Mouse (Mus musculus): ENCODE data around the gene Tssk2. TPM values are rescaled to one million over a fixed set of nuclear protein-coding genes. Genes with fewer than 3 reads are reported as not detected.

The Tssk2 gene
- total RNA-seq (2021) = not detected
- long read RNA-seq, experiment 1 = 0 reads
- long read RNA-seq, experiment 2 = 0 reads

DNA sequence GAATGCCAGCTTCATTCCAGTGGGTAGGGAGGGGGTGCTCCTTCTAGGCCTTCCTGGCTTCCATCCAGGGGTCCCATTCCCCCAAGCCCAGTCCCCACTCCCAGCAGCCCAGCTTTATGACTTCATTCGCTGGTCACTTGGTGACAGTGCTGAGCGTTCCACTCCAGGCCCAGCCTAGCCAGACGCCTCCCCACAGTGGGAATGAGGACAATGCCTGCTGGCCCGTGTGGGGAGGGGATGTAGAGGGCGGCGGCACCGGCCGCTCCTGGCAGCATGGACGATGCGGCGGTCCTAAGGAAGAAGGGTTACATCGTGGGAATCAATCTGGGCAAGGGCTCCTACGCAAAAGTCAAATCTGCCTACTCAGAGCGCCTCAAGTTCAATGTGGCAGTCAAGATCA lies at the start of gene Tssk2, which contains the start of gene Dgcr2:
Gene Tssk2 (plus strand): TSS at position 176 of the 400 bp plus-strand sequence.
Gene Dgcr2 (minus strand): TSS at position 101 of the 400 bp plus-strand sequence.
- no peak for DNase-seq

DNA sequence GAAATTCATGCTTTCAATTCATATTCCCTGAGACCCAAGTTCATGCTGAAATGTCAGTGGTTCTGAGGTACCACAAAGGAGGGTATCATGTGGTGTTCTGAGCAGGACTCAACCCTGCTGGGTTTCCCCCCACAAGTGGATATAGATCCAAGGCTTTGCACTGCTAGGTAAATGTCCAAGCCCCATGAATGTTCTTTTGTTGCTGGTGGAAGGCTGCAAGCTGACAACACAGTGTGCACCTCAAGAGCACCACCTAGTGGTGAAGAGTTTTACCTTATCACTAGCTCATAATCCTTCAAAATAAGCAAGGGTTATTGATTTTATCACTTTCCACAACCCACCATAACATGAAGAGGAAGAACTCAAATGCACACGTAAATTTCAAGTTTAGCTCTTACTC lies 49.5 kb upstream of the Tssk2 start:
- peak; percentile 23 to 69 for DNase-seq

DNA sequence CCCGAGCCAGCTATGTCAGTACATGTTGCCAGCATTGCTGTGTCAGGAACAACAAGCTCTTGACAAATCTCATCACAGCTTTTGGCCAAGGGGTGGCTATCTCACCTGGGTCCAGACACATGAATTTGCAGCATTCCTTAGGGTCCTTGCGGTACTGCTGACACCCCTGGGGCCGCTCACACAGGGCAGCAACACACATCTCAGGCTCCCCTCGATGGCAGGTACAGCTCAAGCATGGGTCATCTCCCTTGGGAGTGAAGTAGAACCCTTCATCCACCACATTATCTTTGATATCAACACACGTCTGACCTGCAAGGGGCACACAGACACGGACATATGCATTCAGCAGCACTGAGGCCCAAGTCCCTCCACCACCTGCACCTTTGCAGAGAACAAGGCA lies 49.0 kb upstream of the Tssk2 start:
- no peak for DNase-seq

DNA sequence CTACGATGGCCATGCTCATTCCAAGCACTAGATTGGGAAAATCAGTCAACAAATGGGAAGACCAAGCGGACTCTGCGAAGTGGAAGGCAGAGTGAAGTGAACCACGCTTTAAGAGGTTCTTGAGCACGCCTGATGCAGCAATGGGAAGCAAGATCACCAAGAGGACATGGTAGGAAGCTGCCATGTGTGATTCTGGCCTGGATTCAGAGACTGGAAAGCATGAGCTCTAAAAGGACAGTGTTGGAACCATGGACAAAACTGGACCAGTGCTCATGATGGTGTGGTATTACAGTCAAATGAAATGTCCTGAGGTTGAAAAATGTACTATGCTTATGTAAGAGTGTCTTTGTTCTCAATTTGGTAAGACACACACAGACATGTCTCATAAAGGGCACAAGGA lies 47.1 kb upstream of the Tssk2 start:
- no peak for DNase-seq

DNA sequence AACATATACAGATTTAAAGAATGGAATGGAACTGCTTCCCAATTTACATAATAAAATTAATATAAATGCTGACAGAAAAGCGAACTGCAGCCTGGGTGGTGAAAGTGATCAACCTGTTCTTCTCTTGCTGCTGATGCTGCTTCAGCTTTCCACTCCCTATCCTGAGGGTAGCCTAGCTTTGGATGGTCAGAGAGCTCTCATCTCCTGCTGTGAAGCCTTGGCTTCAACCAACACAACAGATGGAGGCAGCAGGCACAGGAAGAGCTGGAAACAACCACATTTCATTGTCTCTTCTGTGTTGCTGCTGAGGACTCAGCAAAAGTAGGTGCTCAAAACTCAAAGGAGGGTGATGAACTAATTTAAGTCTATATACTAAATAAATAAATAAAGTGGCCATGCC lies 46.6 kb upstream of the Tssk2 start:
- DNase-seq = no peak

DNA sequence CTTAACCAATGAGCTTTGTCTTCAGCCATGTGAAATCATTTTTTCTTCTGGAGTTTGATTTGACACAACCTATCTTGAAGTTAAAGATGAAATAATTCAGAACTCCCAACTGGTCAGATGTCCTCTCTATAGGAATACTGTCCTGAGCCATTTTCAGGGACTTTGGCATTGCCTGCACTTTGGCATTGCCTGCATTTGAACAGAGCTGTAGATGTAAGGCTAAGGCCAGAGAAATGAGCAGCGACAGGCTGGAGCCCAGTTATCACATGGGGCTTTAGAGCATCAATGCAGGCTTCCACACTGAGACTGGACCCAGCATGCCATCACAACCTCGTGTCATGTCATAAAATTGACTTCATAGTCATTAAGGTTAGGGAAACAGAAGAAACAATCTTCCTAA lies 45.2 kb upstream of the Tssk2 start:
- no peak for DNase-seq

DNA sequence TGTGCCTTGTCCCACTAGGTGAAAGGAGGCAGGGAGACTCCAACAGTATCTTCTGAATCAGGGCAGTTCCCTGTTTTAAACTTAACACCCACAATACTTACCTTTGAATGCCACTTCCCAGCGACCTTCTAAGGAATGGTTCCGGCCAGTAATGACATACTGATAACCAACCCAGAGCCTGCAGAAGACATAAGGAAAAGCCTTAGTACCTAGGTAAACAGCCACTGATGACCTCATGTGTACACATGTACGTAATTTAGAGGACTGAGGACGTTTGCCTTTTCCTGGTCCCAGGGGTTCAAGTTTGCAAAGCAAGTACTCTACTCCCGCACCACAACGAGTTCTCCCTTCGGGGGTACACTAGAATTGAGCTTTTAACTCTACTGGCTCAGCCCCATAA lies 41.3 kb upstream of the Tssk2 start:
- DNase-seq = no peak

DNA sequence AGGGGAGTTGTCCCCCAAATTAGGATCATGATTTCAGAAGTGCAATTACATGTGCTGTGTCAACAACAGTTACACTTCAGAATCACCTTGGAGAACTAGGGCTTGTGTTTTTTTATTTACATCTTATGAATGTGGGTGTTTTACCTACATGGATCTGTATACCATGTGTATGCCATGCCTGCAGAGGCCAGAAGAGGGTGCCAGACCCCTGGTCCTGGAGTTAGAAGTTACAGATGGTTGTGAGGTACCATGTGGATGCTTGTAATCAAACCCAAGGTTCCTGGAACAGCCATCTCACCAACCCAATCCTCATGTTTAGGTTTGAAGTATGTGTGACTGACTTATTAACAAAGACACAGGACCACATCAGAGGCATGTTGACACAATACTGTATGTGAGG lies 39.8 kb upstream of the Tssk2 start:
- DNase-seq = no peak

DNA sequence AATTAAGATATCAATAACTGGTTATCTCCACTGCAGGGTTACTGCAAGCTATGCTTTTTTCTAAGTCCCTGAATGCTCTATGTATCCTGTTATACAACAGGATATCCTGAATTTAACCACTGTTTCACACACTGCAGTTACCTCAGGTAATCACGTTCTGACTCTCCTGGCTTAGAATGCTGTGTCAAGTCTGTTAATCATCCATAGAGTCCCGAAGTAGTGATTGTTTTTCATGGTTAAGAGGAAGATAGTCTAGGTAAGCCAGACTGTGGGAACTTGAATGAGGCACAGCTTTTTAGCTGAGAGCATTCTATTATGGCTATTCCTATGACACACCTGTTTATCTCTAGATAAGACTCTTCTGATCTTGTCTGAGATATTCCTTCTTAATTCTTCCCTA lies 33.1 kb upstream of the Tssk2 start:
- no peak for DNase-seq

DNA sequence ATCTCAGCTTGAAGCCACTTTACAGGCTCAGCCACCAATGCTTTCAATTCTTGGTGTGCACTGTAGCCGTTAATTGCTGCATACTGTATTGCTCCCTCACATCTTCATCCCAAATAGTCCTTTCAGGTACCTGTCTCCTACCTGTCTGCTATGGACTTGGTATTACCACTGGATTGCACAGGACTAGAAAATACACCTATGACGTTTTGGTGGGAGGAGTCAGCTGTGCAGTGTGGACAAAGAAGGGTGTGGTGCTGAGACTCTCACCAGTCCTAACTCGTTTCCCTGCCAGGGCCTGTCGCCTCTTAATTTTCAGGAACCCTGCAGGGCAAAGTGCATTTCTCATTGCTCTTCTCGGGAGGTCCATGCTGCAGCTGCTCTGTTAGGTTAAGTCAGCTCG lies 32.7 kb upstream of the Tssk2 start:
- no peak for DNase-seq

DNA sequence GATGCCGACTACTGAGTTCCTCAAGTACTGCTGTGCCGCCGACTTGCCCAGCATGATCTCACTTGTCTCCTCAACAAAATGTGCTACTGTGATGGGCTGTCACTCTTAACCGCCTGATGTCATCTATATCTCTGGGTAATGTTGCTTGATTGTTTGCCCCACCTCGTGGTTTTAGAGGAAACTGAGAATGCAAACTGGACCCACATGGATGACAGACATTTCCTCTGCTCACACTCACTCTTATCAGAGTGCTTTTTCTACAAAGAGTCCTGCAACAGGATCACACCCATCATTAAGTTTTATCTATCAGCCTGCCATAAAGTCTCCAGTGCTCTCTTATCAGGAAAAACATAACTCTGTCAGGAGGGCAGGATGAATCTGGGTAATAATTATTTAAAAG lies 27.2 kb upstream of the Tssk2 start:
- DNase-seq = no peak

DNA sequence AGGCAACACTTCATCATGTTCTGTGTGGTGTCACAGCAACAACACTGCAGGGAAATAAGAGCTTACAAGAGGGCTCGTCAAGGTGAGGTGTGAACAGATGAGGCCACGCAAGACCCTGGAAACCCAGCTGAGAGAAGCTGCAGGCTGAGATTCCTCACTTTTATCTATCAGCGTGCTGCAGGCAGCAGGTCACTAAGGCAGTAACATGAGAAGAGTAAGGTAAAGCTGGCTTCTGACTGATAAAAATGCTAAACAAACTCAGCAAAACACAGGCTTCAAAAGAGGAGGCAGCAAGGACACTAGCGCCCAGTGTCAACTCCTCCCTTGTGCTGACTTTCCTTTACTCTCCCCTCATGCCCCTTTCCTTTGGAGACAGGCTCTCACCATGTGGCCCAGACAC lies 25.4 kb upstream of the Tssk2 start:
- no peak for DNase-seq

DNA sequence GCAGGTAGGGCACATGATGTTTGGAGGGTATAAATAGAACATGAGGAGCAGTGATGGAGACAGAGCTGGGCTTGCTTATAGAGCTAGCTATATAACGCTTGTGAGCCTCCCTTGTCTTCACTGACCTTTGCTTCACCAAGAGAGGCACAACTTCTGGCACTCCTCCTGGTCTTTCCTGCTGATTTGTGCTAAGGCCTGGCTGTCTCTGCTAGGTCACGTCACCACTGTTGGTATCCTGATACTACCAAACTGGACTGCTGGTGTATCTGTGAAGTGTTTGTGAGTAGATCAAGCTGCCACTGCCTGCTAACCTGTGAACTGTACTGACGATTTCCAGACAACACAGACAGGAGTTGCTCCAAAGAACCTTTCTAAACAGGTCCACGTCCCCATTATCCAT lies 23.3 kb upstream of the Tssk2 start:
- peak; percentile 44 to 58 for DNase-seq

DNA sequence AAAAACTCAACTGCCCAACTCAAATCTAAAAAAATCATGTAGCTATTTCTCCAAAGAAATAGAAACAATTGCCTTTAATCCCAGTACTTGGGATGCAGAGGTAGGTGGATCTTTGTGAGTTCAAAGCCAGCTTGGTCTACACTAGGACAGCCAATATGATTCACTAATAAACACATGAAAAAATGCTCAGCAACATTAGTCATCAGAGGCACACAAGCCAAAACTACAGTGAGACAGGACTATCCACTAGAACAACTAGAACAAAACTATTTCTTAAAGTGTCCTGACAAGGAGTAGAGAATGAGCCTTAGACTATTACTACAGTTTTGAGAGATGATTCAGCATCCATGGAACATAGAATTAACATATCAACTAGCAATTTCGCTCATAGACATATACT lies 22.3 kb upstream of the Tssk2 start:
- no peak for DNase-seq

DNA sequence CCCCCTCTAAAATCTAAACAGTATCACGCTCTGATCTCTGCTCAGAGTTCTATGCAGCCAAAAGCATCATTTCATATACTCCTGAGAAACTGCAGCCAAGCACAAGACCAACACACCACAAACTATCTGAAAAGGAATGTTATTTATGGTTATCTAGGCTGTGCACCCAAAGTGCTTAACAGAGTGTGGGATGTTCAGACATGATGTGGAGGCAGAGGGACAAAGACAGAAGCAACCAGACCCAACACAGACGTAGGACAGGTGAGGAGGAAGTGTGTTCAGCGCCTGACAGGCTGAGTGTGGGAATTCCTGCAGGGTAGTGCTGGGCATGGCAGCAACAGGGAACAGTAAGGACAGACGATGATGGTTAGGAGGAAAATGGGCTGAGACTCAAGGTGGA lies 18.9 kb upstream of the Tssk2 start:
- no peak for DNase-seq

DNA sequence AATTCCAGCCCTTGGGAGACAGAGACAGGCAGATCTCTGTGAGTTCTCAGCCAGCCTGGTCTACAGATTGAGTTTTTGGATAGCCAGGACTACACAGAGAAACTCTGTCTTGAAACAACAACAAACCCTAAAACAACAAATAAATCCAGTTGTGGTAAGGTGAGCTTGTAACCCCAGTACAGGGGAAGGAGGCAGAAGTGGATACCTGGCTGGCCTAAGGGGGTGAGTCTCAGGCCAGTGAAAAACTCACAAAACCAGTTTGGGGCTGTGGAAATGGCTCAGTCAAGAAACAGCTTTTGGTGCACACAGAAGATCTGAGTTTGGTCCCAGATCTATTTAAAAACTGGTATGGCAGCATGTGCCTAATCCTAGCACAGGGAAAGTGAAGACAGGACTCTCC lies 16.2 kb upstream of the Tssk2 start:
- no peak for DNase-seq

DNA sequence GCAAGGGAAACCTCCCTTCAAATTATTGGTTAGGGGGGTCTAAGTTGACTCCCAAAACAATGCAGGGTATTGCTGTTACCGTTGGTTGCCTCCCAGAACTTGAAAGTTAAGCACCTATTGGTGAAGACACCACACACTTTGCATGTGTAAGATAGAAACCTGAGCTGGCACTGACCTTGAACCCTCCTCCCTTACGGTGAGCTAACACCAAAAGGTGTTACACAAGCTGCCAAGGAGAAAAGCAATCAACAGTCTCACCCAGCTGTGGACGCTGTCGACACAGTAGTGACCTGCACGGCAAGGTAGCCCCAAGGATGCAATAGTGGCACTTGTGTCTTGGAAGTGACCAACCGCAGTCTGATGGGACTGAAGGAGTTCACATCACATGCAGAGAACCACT lies 14.3 kb upstream of the Tssk2 start:
- no peak for DNase-seq

DNA sequence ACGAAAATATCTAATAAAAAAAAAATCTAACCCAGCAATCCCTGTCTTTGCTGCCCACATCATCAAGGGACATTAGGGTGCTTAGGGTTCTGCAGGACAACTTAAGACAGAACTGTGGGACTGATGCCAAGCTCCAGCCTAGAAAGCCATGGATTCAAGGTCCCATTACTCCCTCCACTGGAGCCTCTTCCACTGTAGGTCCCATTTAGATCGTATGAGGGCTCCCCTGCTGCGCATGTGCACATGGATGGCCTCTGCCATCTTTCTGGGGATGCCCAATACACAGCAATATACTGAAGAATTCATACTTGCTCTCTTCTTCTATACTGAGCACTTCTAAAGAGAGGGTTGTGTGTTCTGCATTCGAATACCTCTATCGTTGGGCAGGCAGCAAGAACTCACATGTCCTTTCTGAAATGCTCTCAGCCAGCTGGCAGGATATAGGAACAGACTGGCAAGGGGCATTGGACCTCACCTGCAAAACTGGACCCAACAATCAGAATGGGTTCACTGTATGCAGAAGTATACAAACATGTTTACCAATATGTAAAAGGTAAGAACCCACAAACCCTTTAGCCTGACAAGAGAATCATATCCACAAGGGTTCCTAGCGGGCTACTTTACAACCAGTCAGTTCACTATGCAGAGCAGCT lies 8.6 kb upstream of the Tssk2 start:
- no peak for DNase-seq

DNA sequence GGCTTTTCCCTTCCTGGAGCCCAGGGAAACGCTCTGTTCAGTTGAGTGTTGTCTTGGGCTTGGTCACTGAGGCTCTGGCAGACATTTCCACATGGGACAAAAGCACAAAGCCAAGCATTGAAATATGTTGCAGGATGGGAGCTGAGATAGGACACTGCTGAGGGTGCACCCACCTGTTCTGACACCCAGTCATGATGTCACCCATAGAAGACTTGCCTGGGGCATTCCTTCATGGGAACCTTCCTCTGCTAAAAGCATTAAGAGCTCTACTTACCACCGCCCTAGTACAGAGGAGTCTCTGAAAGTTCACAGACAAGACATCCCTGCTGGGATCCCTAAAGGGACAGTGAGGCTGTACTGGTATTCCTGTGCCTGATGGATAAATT lies 8.1 kb upstream of the Tssk2 start:
- peak in 1 of 2 experiments; percentile 22 for DNase-seq

DNA sequence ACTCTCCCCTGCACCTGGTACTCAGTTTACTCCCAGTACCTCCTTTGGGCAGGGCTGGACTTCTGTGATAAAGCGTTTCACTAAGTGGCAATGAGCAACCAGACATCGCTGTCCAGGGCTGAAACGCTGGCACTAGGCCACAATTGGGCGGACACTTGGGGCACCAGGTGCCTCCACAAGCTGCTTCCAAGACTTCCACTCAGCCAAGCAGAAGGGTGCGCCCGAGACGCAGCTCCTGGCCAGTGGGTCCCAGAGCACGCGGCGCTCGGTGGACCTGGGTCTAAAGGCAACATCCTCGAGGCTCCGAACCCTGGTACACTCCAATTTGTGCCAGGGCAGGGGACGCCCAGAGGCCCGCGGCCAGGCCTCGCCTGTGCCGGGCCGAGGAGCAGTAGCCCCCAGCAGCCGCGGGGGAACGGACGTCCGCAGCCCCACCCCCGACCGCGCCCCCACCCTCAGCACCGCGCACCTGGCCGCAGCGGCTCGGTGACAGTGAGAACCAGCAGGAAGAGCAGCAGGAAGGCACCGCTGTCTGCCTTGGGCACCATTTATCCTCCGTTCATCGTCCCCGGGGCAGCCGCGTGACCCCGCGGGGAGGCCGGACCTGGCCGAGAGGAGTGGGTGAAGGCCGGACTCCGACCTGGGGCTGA lies 7.4 kb upstream of the Tssk2 start:
- DNase-seq = peak; percentile 80 to 81

DNA sequence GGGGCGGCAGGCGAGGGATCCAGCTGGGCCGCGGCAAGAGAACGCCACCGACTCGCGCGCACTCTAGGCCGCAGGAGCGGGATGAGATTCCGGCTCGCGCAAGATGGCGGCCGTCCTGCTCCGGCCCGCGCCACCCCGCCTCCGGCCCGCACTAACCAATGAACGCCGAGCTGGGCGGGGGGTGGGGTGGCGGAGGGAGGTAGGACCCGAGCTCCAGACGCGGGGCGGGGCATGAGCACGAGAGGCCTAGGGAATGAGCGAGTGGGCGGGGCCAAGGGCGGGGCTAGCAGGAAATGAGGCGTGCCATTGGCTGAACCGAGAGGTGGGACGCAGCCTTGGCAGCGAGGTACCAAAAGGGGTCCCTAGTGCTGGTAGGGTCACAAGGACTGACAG lies 6.9 kb upstream of the Tssk2 start, which contains the start of gene Gm20518:
Gene Gm20518 (minus strand): TSS at position 105 of the 393 bp plus-strand sequence.
- DNase-seq = peak; percentile 99 to 100

DNA sequence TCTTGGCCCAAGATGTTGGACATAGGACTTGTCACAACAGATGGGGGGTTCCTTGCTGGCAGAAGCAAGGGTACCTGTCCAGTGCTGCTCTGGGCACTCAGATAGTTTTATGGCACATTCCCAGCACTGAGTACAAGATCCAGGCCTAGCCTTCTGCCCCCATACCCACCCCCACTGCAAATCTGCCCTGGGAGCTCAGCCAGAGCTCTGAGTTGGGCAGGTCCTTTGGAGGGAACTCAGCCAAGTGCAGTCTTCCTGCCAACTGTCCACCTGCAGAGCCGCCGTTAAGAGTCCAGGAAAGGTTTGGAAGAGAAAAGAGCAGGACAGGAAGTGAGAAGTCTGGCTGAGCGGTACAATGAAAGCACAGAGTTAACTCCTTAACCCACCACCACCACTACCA lies 5.8 kb upstream of the Tssk2 start:
- peak; percentile 58 to 67 for DNase-seq

DNA sequence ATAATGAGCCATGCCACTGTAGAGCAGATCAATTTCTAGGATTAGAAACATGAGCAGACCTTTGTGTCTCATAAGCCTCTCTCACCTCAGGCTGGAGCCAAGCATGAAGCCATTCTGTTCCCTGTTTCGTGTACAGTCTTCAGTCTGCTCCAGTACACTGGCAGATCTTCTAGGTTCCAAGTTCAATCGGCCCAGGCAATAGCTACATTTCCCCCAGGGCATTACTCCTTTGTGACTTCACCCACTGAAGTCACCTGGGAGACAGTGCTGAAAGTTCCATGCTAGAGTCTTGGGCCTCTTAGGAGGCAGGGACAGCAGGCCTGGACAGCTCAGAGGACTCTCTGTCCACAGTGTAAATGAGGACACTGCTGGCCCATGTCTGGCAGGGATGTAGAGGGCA lies 4.5 kb upstream of the Tssk2 start, which contains the start of gene Tssk1:
Gene Tssk1 (plus strand): TSS at position 301 of the 400 bp plus-strand sequence.
- no peak for DNase-seq

DNA sequence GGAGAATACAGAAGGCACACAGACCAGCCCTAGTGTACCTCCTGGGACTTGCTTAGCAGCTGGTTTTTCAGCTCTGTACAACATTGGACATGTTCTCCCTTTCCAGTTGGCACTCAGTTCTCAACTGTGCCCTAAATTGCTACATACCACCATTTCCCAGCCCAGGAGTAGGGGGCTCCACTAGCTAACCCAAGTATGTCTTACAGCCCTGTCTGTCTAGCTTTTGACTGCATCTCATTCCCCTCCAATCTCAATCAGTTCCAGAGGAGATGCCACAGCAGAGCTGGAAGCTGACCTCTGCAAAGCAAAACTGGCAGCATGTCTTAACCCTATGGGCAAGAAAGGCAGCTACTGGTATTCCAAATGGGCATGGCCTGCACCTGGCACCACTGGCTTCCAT lies 2.3 kb upstream of the Tssk2 start:
- DNase-seq = no peak
